Mouse (Mus musculus): Measurements from ENCODE around the gene Apoc2. TPM values are rescaled to one million over a fixed set of nuclear protein-coding genes. Genes with fewer than 3 reads are reported as not detected.

The Apoc2 gene
- polyA plus RNA-seq, 1 experiment, result 0.47 TPM

DNA sequence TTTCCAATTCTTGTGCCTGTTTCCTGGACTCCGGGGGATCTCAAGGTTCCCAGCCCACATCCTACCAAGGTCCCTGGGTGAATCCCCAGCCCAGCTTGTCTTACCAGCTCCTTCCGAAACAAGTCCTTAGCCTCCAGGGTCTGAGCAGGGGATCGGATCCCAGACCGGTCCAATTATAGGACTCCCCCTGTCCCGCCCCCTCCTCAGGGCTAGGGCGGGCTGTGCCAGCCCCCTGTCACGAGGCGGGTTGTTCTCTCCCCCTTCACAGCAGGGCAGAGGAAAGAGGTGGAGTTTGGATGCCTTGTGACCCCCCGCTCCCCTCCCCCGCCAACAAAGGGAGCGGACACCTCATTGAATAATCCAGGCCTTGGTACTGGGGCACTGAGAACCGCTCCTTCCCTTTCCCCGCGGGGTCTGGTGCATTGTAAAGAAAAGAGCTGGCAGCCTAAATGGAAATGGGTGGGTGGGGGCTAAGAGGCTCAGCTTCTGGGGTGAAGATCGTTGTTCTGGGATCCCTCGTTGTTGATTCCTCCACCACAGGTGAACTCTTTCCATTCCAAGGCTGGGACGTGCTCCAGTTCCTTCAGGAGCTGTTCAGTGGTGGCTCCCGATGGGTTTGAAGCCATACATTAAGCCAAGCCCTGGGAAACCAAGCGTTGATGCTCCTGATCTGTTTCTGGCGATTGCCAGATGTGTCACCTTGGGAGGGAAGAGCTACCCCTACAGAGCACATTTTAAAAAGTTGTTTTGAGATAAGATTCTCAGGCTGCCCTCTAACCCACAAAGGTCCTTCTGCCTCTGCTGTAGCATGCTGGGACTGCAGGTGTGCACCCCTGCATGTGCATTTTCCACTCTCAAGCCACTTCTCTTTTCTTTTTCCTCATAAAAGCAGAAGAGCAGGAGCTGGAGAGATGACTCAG is 21.4 kb upstream of the Apoc2 start, which contains the start of gene Apoe:
Gene Apoe, minus strand, starts transcription at position 282 of the 920 bp plus-strand sequence.
- Histone ChIP-seq H3K27ac (ENCODE audit: control insufficient read depth, insufficient read depth, low read depth, low read length) (no peak within 1 kb of the TSS), H3K4me3 (ENCODE audit: control insufficient read depth, low read depth, low read length) (peak within 1 kb of the TSS; percentile 47), H3K4me1 (ENCODE audit: control insufficient read depth, insufficient read depth, low read length) (peaks cover 14% of the 10 kb centered on the region), H3K27me3 (ENCODE audit: control insufficient read depth, insufficient read depth, low read length) (no peaks in the 10 kb centered on the region; the same call in 1 of the 2 replicates), H3K36me3 (ENCODE audit: control insufficient read depth, insufficient read depth, low read length) (no peaks in the 10 kb centered on the region)
- TF ChIP-seq POLR2A (IDR thresholded peaks at IDR 0.05; ENCODE audit: control insufficient read depth, low read depth, low read length) (no peak), CTCF (IDR thresholded peaks at IDR 0.05; ENCODE audit: control insufficient read depth, insufficient read depth, insufficient replicate concordance, low read depth, low read length) (no peak)

DNA sequence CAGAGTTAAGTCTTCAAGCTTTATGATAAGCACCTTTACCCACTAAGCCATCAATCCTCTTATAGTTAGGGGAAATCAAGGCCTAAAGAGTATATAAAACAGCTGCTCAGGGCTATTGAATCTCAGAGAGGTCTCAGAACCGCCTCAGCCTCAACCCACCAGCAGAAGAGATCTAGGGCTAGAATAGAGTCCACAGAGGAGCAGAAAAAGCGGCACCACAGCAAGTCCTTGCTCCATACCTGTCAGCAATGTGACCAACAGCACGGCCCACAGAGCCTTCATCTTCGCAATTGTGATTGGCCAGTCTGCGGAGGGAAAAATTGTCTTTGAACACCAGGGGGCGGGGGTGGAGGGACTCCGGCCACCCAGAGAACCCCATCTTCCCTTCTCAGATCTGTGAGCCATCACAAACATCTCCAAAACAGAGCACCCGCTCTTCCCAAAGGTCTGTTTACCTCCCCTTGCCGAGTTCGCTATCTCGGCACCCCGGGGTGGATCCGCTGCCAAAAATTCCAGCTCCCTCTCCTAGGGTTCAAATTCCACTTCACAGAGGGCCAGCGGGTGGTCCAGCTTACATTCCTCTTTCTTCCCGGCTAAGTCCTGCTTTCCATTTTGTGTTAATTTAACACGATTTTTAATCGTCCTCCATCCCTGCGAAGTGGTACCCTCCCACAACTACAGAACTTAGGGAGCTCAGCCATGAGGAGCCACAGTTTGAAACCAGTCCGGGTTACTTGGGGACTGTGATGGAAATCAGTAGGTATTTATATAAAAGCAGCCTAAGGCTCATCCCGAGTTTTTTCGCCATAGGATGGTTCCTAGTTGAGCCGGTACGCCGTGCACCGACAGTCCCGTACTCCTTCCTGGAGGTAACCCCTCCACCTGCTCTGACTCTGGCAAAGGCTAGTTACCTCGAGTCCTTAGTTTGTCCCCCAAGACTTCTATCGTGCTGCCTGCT is 20.5 kb upstream of the Apoc2 start:
- Histone ChIP-seq H3K27me3 (ENCODE audit: control insufficient read depth, insufficient read depth, low read length) (no peaks in the 10 kb centered on the region; the same call in 1 of the 2 replicates), H3K36me3 (ENCODE audit: control insufficient read depth, insufficient read depth, low read length) (no peaks in the 10 kb centered on the region), H3K4me1 (ENCODE audit: control insufficient read depth, insufficient read depth, low read length) (peaks cover 15% of the 10 kb centered on the region), H3K27ac (ENCODE audit: control insufficient read depth, insufficient read depth, low read depth, low read length) (no peak overlapping the region), H3K4me3 (ENCODE audit: control insufficient read depth, low read depth, low read length) (peak overlapping the region; percentile 47)
- no peak for TF ChIP-seq POLR2A (IDR thresholded peaks at IDR 0.05; ENCODE audit: control insufficient read depth, low read depth, low read length)
- peak; percentile 10; the same call in 1 of the 2 replicates for TF ChIP-seq CTCF (IDR thresholded peaks at IDR 0.05; ENCODE audit: control insufficient read depth, insufficient read depth, insufficient replicate concordance, low read depth, low read length)

DNA sequence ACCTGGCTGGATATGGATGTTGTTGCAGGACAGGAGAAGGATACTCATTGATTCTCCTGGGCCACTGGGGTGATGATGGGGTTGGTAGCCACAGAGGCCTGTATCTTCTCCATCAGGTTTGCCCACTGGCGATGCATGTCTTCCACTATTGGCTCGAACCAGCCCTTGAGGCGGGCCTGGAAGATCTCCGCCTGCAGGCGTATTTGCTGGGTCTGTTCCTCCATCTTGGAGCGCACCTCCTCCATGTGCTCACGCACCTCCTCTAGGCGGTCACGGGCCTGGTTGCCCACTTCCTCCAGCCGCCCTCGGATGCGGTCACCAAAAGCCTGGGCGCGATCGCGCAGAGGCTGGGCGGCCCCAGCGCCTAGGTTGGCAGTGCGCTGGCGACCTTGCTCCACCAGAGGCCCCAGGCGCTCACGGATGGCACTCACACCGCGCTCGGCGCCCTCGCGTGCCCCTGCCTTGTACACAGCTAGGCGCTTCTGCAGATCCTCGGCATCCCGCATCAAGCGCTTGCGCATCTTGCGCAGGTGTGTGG is 18.7 kb upstream of the Apoc2 start:
- no peaks in the 10 kb centered on the region for H3K36me3 ChIP-seq (ENCODE audit: control insufficient read depth, insufficient read depth, low read length)
- TF ChIP-seq CTCF (IDR thresholded peaks at IDR 0.05; ENCODE audit: control insufficient read depth, insufficient read depth, insufficient replicate concordance, low read depth, low read length) (no peak), POLR2A (IDR thresholded peaks at IDR 0.05; ENCODE audit: control insufficient read depth, low read depth, low read length) (no peak)
- peak overlapping the region; percentile 14 for H3K4me3 ChIP-seq (ENCODE audit: control insufficient read depth, low read depth, low read length)
- no peaks in the 10 kb centered on the region; the same call in 1 of the 2 replicates for H3K27me3 ChIP-seq (ENCODE audit: control insufficient read depth, insufficient read depth, low read length)
- no peak overlapping the region for H3K27ac ChIP-seq (ENCODE audit: control insufficient read depth, insufficient read depth, low read depth, low read length)
- H3K4me1 ChIP-seq (ENCODE audit: control insufficient read depth, insufficient read depth, low read length), result peaks cover 30% of the 10 kb centered on the region

DNA sequence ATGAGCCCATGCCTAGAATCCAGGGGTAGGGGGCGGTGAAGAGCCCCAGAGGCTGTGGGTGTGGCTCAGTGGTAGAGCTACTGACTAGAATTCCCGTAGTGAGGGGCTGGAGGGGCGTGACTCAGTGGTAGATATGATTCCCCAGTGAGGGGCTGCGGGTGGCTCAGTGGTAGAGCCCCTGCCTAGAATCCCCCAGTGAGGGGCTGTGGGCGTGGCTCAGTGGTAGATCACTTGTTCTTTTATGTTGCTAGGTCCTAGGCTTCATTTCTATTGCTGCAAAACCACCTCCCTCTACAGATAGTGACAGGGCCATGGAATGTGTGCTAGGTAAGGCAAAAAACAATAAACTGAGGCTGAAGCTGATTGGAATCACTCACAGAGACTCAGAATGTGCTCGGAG is 18.1 kb upstream of the Apoc2 start:
- Histone ChIP-seq H3K4me1 (ENCODE audit: control insufficient read depth, insufficient read depth, low read length) (peaks cover 33% of the 10 kb centered on the region), H3K4me3 (ENCODE audit: control insufficient read depth, low read depth, low read length) (no peak overlapping the region), H3K27ac (ENCODE audit: control insufficient read depth, insufficient read depth, low read depth, low read length) (no peak overlapping the region)

DNA sequence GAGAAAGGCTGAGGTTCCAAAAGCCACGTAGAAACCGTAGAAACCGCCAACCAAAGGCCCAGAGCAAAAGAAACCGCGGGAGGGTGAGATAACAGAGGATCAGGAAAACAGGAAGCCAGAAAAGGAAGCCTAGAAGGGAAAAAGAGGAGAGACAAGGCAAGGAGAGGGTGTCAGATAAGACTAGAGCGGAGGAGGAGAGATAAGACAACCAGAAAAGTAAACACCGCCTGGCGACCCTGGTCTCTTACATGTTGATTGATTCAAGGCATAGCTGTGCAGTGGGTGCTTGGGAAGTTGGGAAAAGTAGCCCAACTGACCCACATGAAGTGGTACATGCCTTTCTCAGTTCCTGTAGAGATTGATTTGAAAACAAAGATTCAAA is 17.5 kb upstream of the Apoc2 start:
- no peak overlapping the region for H3K4me3 ChIP-seq (ENCODE audit: control insufficient read depth, low read depth, low read length)
- H3K27me3 ChIP-seq (ENCODE audit: control insufficient read depth, insufficient read depth, low read length), result no peaks in the 10 kb centered on the region; the same call in 1 of the 2 replicates
- peaks cover 31% of the 10 kb centered on the region for H3K4me1 ChIP-seq (ENCODE audit: control insufficient read depth, insufficient read depth, low read length)
- H3K27ac ChIP-seq (ENCODE audit: control insufficient read depth, insufficient read depth, low read depth, low read length), result no peak overlapping the region
- TF ChIP-seq POLR2A (IDR thresholded peaks at IDR 0.05; ENCODE audit: control insufficient read depth, low read depth, low read length) (no peak), CTCF (IDR thresholded peaks at IDR 0.05; ENCODE audit: control insufficient read depth, insufficient read depth, insufficient replicate concordance, low read depth, low read length) (no peak)
- H3K36me3 ChIP-seq (ENCODE audit: control insufficient read depth, insufficient read depth, low read length), result no peaks in the 10 kb centered on the region

More for the DNA sequence above, 18.1 kb upstream of the Apoc2 start:
- TF ChIP-seq POLR2A (IDR thresholded peaks at IDR 0.05; ENCODE audit: control insufficient read depth, low read depth, low read length) (no peak), CTCF (IDR thresholded peaks at IDR 0.05; ENCODE audit: control insufficient read depth, insufficient read depth, insufficient replicate concordance, low read depth, low read length) (no peak)
- H3K36me3 ChIP-seq (ENCODE audit: control insufficient read depth, insufficient read depth, low read length), result no peaks in the 10 kb centered on the region
- H3K27me3 ChIP-seq (ENCODE audit: control insufficient read depth, insufficient read depth, low read length), result no peaks in the 10 kb centered on the region; the same call in 1 of the 2 replicates

DNA sequence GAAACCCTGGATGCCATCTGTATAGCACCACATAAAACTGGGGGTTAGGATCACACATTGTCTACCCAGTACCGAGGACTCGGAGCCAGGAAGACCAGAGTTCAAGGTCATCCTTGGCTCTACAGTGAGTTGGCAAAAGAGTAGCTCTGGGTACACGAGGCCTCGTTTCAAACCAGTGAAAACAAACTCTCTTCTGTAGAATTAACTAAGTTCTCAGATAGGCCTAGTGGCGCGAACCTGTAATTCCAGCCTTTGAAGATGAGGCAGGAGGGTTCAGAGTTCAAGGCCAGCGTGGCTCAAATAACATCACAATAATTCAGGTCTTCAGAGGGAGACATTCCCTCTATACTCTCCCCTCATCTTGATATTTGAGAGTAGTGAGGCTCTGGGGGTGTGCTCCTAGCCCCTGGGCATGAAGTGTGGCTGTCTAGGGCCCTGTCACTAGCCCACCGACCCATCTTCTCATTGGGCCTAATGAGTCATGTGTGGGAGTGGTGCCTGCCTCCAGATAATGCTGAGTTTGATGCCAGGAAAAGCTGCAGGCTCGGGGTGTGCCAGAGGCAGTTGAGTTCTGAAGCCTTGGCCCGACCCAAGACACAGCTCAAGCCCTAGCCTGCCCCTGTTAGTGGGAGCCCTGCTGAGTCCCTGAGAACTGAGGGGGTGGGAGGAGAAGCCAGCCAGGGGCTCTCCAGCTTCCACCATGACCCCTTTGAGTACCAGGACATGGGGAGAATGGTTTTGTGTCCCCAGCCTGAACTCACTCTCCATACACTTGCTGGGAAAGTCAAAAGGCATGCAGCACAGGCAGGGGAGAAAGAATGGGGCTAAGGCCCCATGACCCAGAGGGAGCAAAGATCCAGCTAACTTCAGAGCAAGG is 16.8 kb upstream of the Apoc2 start:
- Histone ChIP-seq H3K27ac (ENCODE audit: control insufficient read depth, insufficient read depth, low read depth, low read length) (no peak overlapping the region), H3K4me1 (ENCODE audit: control insufficient read depth, insufficient read depth, low read length) (peaks cover 30% of the 10 kb centered on the region), H3K36me3 (ENCODE audit: control insufficient read depth, insufficient read depth, low read length) (no peaks in the 10 kb centered on the region), H3K27me3 (ENCODE audit: control insufficient read depth, insufficient read depth, low read length) (no peaks in the 10 kb centered on the region; the same call in 1 of the 2 replicates), H3K4me3 (ENCODE audit: control insufficient read depth, low read depth, low read length) (no peak overlapping the region)
- TF ChIP-seq POLR2A (IDR thresholded peaks at IDR 0.05; ENCODE audit: control insufficient read depth, low read depth, low read length), result no peak
- TF ChIP-seq CTCF (IDR thresholded peaks at IDR 0.05; ENCODE audit: control insufficient read depth, insufficient read depth, insufficient replicate concordance, low read depth, low read length), result no peak

Measured in testis, adult 2 months (tissue).